ENCODE assay signal across 8 mouse cellular contexts in the genomic region with DNA sequence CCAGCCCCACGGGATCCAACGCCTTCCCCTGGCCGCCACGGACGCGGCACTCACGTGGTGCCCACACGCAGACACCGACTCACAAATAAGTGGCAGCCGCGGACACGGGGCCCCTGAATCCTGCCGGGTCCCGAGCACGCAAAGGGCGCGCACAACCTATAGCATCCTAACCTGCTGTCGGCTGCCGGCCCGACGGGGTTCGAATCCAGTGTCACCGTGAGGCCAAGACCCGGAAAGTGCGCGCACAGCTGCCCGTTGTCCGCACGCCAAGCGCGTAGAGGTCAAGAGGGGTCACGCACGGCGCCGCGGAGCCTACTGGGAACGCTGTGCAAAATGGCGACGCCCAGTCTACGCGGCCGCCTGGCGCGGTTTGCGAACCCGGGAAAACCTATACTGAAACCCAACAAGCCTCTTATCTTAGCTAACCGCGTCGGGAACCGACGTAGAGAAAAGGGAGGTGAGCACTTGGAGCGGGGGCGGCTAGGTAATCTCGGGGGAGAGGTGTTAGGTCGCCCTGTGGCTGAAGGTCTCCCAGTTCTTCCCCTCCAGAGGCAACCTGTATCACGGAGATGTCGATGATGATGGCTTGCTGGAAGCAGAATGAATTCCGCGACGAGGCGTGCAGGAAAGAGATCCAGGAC. TPM values are rescaled to one million over a fixed set of nuclear protein-coding genes. Genes with fewer than 3 reads are reported as not detected.
DNase-seq lines count a peak whose midpoint lies in the region; ATAC-seq lines count a peak whose summit lies in the region.

A gene (plus strand): TSS at position 266 of the 641 bp plus-strand sequence.

- under 1% methylated on average over 61 of the region's 61 CpGs for WGBS in hindbrain, embryonic 15.5 days

- peaks cover 55% of the 10 kb centered on the region for H3K4me1 ChIP-seq in hindbrain, embryonic 15.5 days (replicated peaks)

- peak within 1 kb of the TSS; percentile 80 for H3K9ac ChIP-seq in hindbrain, embryonic 15.5 days

- H3K9me3 ChIP-seq in hindbrain, embryonic 15.5 days, result no peaks in the 10 kb centered on the region

- ATAC-seq in hindbrain, embryonic 15.5 days (ENCODE audit: low FRiP score, low read depth), result peak; percentile 67

- peaks cover 14% of the 10 kb centered on the region; the same call in 1 of the 2 replicates for H3K36me3 ChIP-seq in hindbrain, embryonic 15.5 days

- no peaks in the 10 kb centered on the region for H3K27me3 ChIP-seq in hindbrain, embryonic 15.5 days

- peak within 1 kb of the TSS; percentile 62 for H3K4me2 ChIP-seq in hindbrain, embryonic 15.5 days

- H3K4me3 ChIP-seq in hindbrain, embryonic 15.5 days, result peak within 1 kb of the TSS; percentile 95

- peak; percentile 73 for DNase-seq in WW6 (ENCODE audit: low read depth, low spot score)
- DNase-seq in cerebellum, postnatal 4 days (ENCODE audit: low spot score in 2 of 2), result peak; percentile 84 to 93
- DNase-seq in gastrocnemius, adult 18-20 months (ENCODE audit: low spot score), result peak; percentile 93
- peak; percentile 85 for DNase-seq in left cerebral cortex, adult 11 months (ENCODE audit: low spot score)
- DNase-seq in lung, postnatal 4 days, result peak; percentile 93 to 94
- DNase-seq in retina, postnatal 1 day, result peak; percentile 93
- peak; percentile 88 for DNase-seq in thymus, postnatal 4 days

- H3K27ac ChIP-seq in hindbrain, embryonic 15.5 days (replicated peaks), result peak within 1 kb of the TSS; percentile 90

RNA-seq across cellular contexts. Expression of the gene that starts here (rescaled TPM):
- 100 to 1,000 TPM; 126 to 132 TPM for total RNA-seq in gastrocnemius, adult 18-20 months (2021)
- 172 and 184 TPM in 2 replicates for polyA plus RNA-seq in hindbrain, embryonic 15.5 days (2015; fragmentation: Nextera tagmentation; extraction: Ambion mirVana)

Comparison
In these comparisons a context has a peak if more than half of its experiments do, and no peak if none do; other contexts are left out.
1. Peak in every context shown above with its lines: DNase-seq, ATAC-seq, H3K4me3 ChIP-seq and H3K27ac ChIP-seq.